Mouse (Mus musculus) heart, embryonic 14.5 days (tissue): ENCODE data around the gene BC025446. TPM values are rescaled to one million over a fixed set of nuclear protein-coding genes. Genes with fewer than 3 reads are reported as not detected.

Source experiments
- ATAC-seq: fragments of 200-750 bp; cut with Nextera tagmentation; 2 replicates; pipeline ENCODE4 v1.8.0; 2017; ENCODE audit warnings: low read depth, moderate TSS enrichment; ENCODE audit not compliant: insufficient number of reproducible peaks, insufficient read depth, low FRiP score
- H3K27ac ChIP-seq, 2 experiments: fragments of 200-500 bp in 1 of 2; fragments of 300-500 bp in 1 of 2; sonication (generic) in 1 of 2; replicated peaks in 1 of 2; 2 replicates each; pipeline ENCODE4 v1.5.1; 2012 to 2014; ENCODE audit warnings: low read depth in 2 of 2, low read length in 2 of 2, control low read depth in 1 of 2, mild to moderate bottlenecking in 1 of 2, mixed read lengths in 1 of 2; ENCODE audit not compliant: control insufficient read depth in 1 of 2, insufficient read depth in 1 of 2
- H3K27me3 ChIP-seq: fragments of 300-500 bp; sonication (generic); 2 replicates; pipeline ENCODE4 v1.6.1; 2014; ENCODE audit warnings: mild to moderate bottlenecking, low read length, control low read depth; ENCODE audit not compliant: control insufficient read depth, insufficient read depth
- H3K36me3 ChIP-seq: fragments of 300-500 bp; sonication (generic); 2 replicates; pipeline ENCODE4 v1.6.1; 2014; ENCODE audit warnings: mild to moderate bottlenecking, control low read depth, low read length, mixed read lengths; ENCODE audit not compliant: control insufficient read depth, insufficient read depth
- H3K4me1 ChIP-seq, 2 experiments: fragments of 200-500 bp in 1 of 2; fragments of 300-500 bp in 1 of 2; sonication (generic) in 1 of 2; 2 replicates each; pipeline ENCODE4 v1.6.1; 2012 to 2014; ENCODE audit warnings: low read length in 2 of 2, control low read depth in 1 of 2, mixed read lengths in 1 of 2; ENCODE audit not compliant: control insufficient read depth in 2 of 2, insufficient read depth in 2 of 2
- H3K4me2 ChIP-seq: fragments of 300-500 bp; sonication (generic); 2 replicates; pipeline ENCODE4 v1.6.1; 2014; ENCODE audit warnings: mild to moderate bottlenecking, low read length
- H3K4me3 ChIP-seq, 2 experiments: fragments of 200-500 bp in 1 of 2; fragments of 300-500 bp in 1 of 2; sonication (generic) in 1 of 2; 2 replicates each; pipeline ENCODE4 v1.5.1; 2012 to 2014; ENCODE audit warnings: low read length in 2 of 2, mild to moderate bottlenecking in 2 of 2, control low read depth in 1 of 2, low read depth in 1 of 2, moderate library complexity in 1 of 2; ENCODE audit not compliant: control insufficient read depth in 1 of 2, insufficient read depth in 1 of 2
- H3K9ac ChIP-seq: fragments of 300-500 bp; sonication (generic); 2 replicates; pipeline ENCODE4 v1.6.1; 2014; ENCODE audit warnings: mild to moderate bottlenecking, low read length
- H3K9me3 ChIP-seq: fragments of 300-500 bp; sonication (generic); 2 replicates; pipeline ENCODE4 v1.6.1; 2016; ENCODE audit warnings: low read length, control low read depth; ENCODE audit not compliant: control insufficient read depth
- WGBS: fragments of 180-500 bp; shearing (Covaris S2); extraction: QIAGEN DNeasy Blood & Tissue Kit; methylation state at CpG from one replicate; pipeline ENCODE4 v1.1.7; 2014; 5-methylcytosine and 5-hydroxymethylcytosine counted together
- polyA plus RNA-seq: library from polyadenylated mRNA; unstranded; fragments of >200 nt; fragmentation: Nextera tagmentation; extraction: Ambion mirVana; gene quantifications from 2 replicates; pipeline ENCODE4 v1.2.1, GENCODE M21; 2014

BC025446 gene
- polyA plus RNA-seq, 1 experiment from 2014 or later, result not detected

DNA sequence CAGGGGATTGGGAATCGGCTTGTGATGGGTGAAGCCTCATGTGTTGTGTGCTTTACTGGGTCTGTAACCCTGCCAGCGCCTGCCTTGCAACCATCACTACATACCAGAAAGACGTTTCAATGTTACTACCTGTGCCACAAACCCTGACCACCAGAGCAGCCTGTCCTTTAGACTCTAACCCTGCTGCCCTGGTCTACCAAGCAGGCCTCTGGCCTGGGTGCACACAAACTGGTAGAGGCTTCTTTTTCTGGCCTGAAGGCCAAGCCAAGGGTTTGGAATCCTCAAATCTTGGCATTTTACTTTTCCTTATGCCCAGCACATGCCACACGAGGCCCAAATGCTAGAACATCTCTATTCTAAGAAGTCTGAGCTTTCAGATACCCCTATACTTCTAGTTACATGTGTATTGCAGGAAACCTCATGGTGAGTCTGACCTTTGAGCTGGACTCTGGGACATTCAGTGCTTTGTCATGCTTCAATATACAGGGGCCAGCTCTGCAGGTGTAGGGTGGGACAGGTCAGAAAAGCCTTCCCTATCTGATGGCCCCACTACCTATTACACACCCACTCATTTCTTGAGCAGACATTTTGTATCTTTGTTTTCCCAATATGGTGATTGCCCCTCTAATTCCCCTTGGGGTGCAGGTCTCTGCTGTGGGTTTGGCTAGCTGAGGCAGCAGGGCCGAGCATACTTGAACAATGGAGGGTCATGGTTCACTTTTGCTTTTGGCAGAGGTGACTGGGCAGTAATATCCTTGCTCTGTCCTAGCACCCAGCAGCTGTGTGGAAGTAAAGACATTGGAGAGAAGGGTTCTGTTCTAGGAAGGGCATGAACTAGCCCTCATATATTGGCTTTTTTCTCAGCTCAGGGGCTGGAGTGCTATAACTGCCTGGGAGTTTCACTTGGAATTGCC lies 53.0 kb downstream of the BC025446 start:
- Histone ChIP-seq H3K9me3 (no peaks in the 10 kb centered on the region), H3K4me1 (no peaks in the 10 kb centered on the region), H3K36me3 (no peaks in the 10 kb centered on the region), H3K27me3 (no peaks in the 10 kb centered on the region), H3K4me2 (no peak overlapping the region), H3K4me3 (no peak overlapping the region), H3K9ac (no peak overlapping the region), H3K27ac (no peak overlapping the region)
- no peak for ATAC-seq
- 72% methylated on average over 5 of the region's 5 CpGs for WGBS

DNA sequence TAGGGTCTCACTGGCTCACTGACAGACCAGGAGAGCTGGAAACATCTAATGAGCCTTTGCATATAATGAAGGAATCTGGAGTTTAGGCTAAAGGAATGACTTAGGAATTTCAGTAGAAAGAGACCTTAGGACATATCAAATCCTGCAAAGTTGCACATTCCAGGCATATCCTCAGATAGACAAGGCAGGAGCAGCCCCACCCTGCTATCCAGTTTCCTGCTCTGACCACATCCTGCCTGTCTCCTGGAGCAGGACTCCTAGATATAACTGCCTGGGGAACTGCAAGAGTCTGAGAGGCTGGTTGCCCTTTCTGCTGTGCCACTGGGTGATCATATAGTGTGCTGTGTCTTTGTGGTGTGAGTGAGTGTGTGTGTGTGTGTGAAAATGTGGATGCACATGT lies 54.0 kb downstream of the BC025446 start:
- Histone ChIP-seq H3K4me1 (no peaks in the 10 kb centered on the region), H3K36me3 (no peaks in the 10 kb centered on the region), H3K27ac (no peak overlapping the region), H3K9me3 (no peaks in the 10 kb centered on the region), H3K4me3 (no peak overlapping the region), H3K9ac (no peak overlapping the region), H3K4me2 (no peak overlapping the region), H3K27me3 (no peaks in the 10 kb centered on the region)
- ATAC-seq, result no peak

DNA sequence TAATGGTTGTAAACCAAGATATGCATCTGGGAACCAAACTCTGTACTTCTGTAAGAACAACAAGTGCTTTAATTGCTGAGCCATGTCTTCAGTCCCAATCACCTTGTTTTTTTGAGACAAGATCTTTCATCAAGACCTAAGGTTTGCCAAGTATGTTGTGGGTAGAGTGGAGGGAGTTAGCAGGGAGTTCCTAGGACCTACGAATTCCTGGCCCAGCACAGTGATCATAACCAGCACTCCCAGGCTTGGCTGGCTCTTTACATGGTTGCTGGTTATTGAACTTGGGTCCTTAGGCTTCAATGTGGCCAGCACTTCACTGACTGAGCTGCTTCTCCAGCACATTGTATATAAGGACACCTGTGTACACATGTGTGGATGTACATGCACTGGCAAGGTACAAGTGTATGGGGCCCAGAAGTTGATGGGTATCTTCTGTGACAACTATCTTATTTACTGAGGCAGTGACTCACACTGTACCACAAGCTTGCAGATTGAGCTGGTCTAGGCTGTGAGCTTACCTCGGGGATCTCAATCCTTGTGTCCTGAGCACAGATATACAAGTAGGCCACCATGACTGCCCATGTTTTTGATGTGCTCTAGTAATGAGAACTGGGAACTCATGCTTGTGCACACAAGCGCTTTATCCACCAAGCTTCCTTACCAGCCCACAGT lies 54.7 kb downstream of the BC025446 start:
- no peak for ATAC-seq
- Histone ChIP-seq H3K9ac (no peak overlapping the region), H3K27ac (no peak overlapping the region), H3K27me3 (no peaks in the 10 kb centered on the region), H3K9me3 (no peaks in the 10 kb centered on the region), H3K4me1 (no peaks in the 10 kb centered on the region), H3K4me3 (no peak overlapping the region), H3K36me3 (no peaks in the 10 kb centered on the region), H3K4me2 (no peak overlapping the region)
- 74% methylated on average over 3 of the region's 3 CpGs for WGBS

DNA sequence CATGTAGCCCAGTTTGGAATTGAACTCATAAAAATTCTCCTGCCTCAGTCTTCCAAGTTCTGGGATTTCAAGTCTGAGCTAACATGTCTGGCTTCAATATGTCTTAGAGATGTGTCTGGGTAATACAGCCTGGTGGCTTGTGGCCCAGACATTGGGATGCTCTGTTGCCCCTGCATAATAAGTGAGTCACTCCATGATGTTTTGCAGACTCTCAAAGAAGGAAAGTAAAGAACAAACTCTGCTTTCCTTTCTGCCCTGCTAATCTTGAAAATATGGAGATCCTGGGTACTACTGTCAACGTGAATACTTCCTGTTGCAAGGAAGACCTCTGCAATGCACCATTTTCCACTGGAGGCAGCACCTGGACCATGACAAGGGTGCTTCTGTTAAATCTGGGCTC lies 55.2 kb downstream of the BC025446 start:
- H3K9me3 ChIP-seq, result no peaks in the 10 kb centered on the region
- H3K4me1 ChIP-seq, result no peaks in the 10 kb centered on the region
- whole genome bisulfite sequencing, result 60% methylated on average over 1 of the region's 1 CpGs
- no peaks in the 10 kb centered on the region for H3K27me3 ChIP-seq
- no peaks in the 10 kb centered on the region for H3K36me3 ChIP-seq
- no peak overlapping the region for H3K4me2 ChIP-seq
- no peak overlapping the region for H3K9ac ChIP-seq
- no peak overlapping the region for H3K27ac ChIP-seq
- ATAC-seq, result no peak
- no peak overlapping the region for H3K4me3 ChIP-seq

DNA sequence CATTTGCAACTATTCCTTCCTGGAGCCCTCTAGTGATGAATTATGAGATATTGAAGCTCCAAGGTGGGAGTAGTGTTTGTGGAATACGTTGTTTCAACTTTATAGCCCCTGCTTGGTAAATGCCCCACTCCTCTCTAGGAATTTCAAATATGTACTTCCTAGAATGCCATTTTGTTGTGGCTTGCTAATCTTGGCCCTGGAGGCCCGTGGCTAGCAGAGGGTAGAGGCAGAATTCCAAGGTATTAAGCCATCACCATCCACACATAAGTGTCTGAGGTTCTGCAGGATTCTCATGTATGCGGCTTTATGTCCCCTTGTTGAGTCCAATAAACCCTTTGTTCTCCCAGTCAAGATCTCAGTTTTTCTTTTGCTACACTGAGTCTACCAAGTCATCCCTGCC lies 55.7 kb downstream of the BC025446 start:
- ATAC-seq, result no peak
- H3K4me3 ChIP-seq, result no peak overlapping the region
- no peaks in the 10 kb centered on the region for H3K9me3 ChIP-seq
- WGBS, result 67% methylated on average over 3 of the region's 3 CpGs
- H3K27ac ChIP-seq, result no peak overlapping the region
- H3K36me3 ChIP-seq, result no peaks in the 10 kb centered on the region
- no peaks in the 10 kb centered on the region for H3K4me1 ChIP-seq
- H3K27me3 ChIP-seq, result no peaks in the 10 kb centered on the region
- no peak overlapping the region for H3K4me2 ChIP-seq
- no peak overlapping the region for H3K9ac ChIP-seq

Other genes starting within 250 kb of the BC025446 start
- gene Ly6i, start 232.9 kb upstream of the BC025446 start, polyA plus RNA-seq, result not detected in 2 replicates
- 2.2 and 3.2 TPM in 2 replicates for gene Ly6a, start 218.3 kb upstream of the BC025446 start, polyA plus RNA-seq
- gene Ly6c1, start 167.5 kb upstream of the BC025446 start, polyA plus RNA-seq, result 4.5 and 5.0 TPM in 2 replicates
- 0.96 and 1.4 TPM in 2 replicates for gene Ly6c2, start 104.4 kb upstream of the BC025446 start, polyA plus RNA-seq
- gene Ly6g, start 61.1 kb upstream of the BC025446 start, polyA plus RNA-seq, result not detected in 2 replicates
- not detected in 2 replicates for gene Ly6f, start 52.0 kb downstream of the BC025446 start, polyA plus RNA-seq